Mouse (Mus musculus) liver, embryonic 14.5 days (tissue): ENCODE measurements at regions not wholly inside any gene's neighbourhood (a gene's known extent, or its start where the extent isn't known, plus 50 kb on each side); places are given as distances from the start of the nearest gene placed in this dataset.

Experiments
- ATAC-seq: fragments of 200-750 bp; cut with Nextera tagmentation; 2 replicates; pipeline ENCODE4 v1.8.0; 2017; ENCODE audit warnings: moderate number of reproducible peaks, mild to moderate bottlenecking, moderate library complexity; ENCODE audit not compliant: insufficient read depth
- DNase-seq, 3 experiments: peaks; one replicate each; pipeline ENCODE4 v3.0.0-alpha.2; 2012 to 2013; ENCODE audit warnings: low read depth in 3 of 3, low spot score in 3 of 3
- H3K27ac ChIP-seq: fragments of 300-500 bp; sonication (generic); 2 replicates; pipeline ENCODE4 v1.5.1; 2014; ENCODE audit warnings: moderate library complexity, mild to moderate bottlenecking, control low read depth, inconsistent platforms
- H3K27me3 ChIP-seq: fragments of 300-500 bp; sonication (generic); 2 replicates; pipeline ENCODE4 v1.6.1; 2014; ENCODE audit warnings: mild to moderate bottlenecking, low read length, moderate library complexity; ENCODE audit not compliant: control insufficient read depth, insufficient read depth
- H3K36me3 ChIP-seq: fragments of 300-500 bp; sonication (generic); replicated peaks from 2 replicates; pipeline ENCODE4 v1.6.1; 2014; ENCODE audit warnings: low read depth; ENCODE audit not compliant: control insufficient read depth, insufficient read depth
- H3K4me1 ChIP-seq, 2 experiments: fragments of 200-500 bp in 1 of 2; fragments of 300-500 bp in 1 of 2; sonication (generic) in 1 of 2; replicated peaks; 2 replicates each; pipeline ENCODE4 v1.6.1; 2012 to 2014; ENCODE audit warnings: antibody characterized with exemption in 1 of 2, inconsistent platforms in 1 of 2, low read length in 1 of 2; ENCODE audit not compliant: control insufficient read depth in 2 of 2, insufficient read depth in 2 of 2
- H3K4me2 ChIP-seq: fragments of 300-500 bp; sonication (generic); 2 replicates; pipeline ENCODE4 v1.6.1; 2014; ENCODE audit warnings: low read depth, mild to moderate bottlenecking, control low read depth, moderate library complexity
- H3K4me3 ChIP-seq, 2 experiments: fragments of 200-500 bp in 1 of 2; fragments of 300-500 bp in 1 of 2; sonication (generic) in 1 of 2; 2 replicates each; pipeline ENCODE4 v1.5.1; 2012 to 2014; ENCODE audit warnings: low read depth in 2 of 2, low read length in 2 of 2, mild to moderate bottlenecking in 2 of 2, control low read depth in 1 of 2, inconsistent platforms in 1 of 2, moderate library complexity in 1 of 2; ENCODE audit not compliant: insufficient read depth in 1 of 2
- H3K9ac ChIP-seq: fragments of 300-500 bp; sonication (generic); replicated peaks from 2 replicates; pipeline ENCODE4 v1.6.1; 2014; ENCODE audit warnings: mild to moderate bottlenecking, control low read depth, moderate library complexity
- H3K9me3 ChIP-seq: fragments of 300-500 bp; sonication (generic); 2 replicates; pipeline ENCODE4 v1.6.1; 2016; ENCODE audit warnings: low read length, mixed read lengths; ENCODE audit not compliant: control insufficient read depth
- CTCF ChIP-seq: IDR thresholded peaks from 2 replicates; pipeline ENCODE4 v1.5.1; 2016; ENCODE audit warnings: antibody characterized with exemption, low read depth, control low read depth
- EP300 ChIP-seq: IDR thresholded peaks from 2 replicates; pipeline ENCODE4 v1.6.1; 2016; ENCODE audit warnings: antibody characterized with exemption, low read depth
- WGBS: fragments of 180-500 bp; shearing (Covaris S2); extraction: QIAGEN DNeasy Blood & Tissue Kit; methylation state at CpG from one replicate; pipeline ENCODE4 v1.1.7; 2014; ENCODE audit not compliant: insufficient replicate concordance; 5-methylcytosine and 5-hydroxymethylcytosine counted together

- Histone ChIP-seq H3K4me3 (no peak overlapping the region), H3K9ac (no peak overlapping the region), H3K36me3 (no peaks in the 10 kb centered on the region), H3K4me2 (no peak overlapping the region), H3K27ac (no peak overlapping the region), H3K9me3 (no peaks in the 10 kb centered on the region), H3K4me1 (no peaks in the 10 kb centered on the region), H3K27me3 (no peaks in the 10 kb centered on the region)
- no peak for ATAC-seq
- 15% methylated on average over 5 of the region's 5 CpGs for WGBS
- no peak for DNase-seq
- TF ChIP-seq EP300: no peak
- TF ChIP-seq CTCF: no peak
Measured at GRCm38 (mm10) chr3:81742124-81742523, 190.3 kb upstream of the Ctso start.

GRCm38 (mm10) chr3:81750164-81750563, 182.2 kb upstream of the Ctso start:
- no peak for ATAC-seq
- 43% methylated on average over 1 of the region's 1 CpGs for WGBS
- TF ChIP-seq EP300 (no peak), CTCF (no peak)
- Histone ChIP-seq H3K36me3 (no peaks in the 10 kb centered on the region), H3K27ac (no peak overlapping the region), H3K9me3 (no peaks in the 10 kb centered on the region), H3K4me3 (no peak overlapping the region), H3K4me1 (no peaks in the 10 kb centered on the region), H3K27me3 (no peaks in the 10 kb centered on the region), H3K4me2 (no peak overlapping the region), H3K9ac (no peak overlapping the region)
- no peak for DNase-seq

GRCm38 (mm10) chr3:81752955-81753354, 179.4 kb upstream of the Ctso start:
- no peak for ATAC-seq
- 52% methylated on average over 4 of the region's 4 CpGs for WGBS

DNA sequence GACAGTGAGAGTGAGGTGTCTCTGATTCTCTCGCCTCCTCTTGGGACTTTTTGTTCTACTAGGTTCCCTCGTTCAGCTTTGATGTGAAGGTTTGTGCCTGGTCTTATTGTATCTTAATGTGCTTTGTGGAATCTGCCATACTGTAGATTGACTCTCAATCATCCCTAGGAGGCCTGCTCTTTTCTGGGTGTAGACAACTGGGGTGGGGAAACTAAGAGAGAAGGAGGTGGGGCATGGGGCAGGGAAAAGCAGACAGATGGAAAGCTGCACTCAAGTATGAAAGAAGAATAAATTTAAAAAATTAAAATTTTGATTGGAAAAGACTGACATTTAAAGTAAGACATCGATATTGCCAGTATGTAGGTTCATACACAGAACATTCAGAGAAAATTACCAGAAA, 172.0 kb upstream of the Ctso start:
- Histone ChIP-seq H3K27me3 (no peaks in the 10 kb centered on the region), H3K9me3 (no peaks in the 10 kb centered on the region), H3K4me3 (no peak overlapping the region), H3K4me2 (no peak overlapping the region), H3K27ac (no peak overlapping the region), H3K36me3 (no peaks in the 10 kb centered on the region), H3K4me1 (no peaks in the 10 kb centered on the region), H3K9ac (no peak overlapping the region)
- TF ChIP-seq CTCF (no peak), EP300 (no peak)
- ATAC-seq (no peak), DNase-seq (no peak)
- 46% methylated on average over 3 of the region's 3 CpGs for WGBS

More at GRCm38 (mm10) chr3:81752955-81753354, 179.4 kb upstream of the Ctso start:
- TF ChIP-seq CTCF (no peak), EP300 (no peak)
- no peak overlapping the region for H3K4me2 ChIP-seq
- H3K9me3 ChIP-seq: no peaks in the 10 kb centered on the region
- H3K9ac ChIP-seq: no peak overlapping the region
- H3K27me3 ChIP-seq: no peaks in the 10 kb centered on the region
- H3K4me3 ChIP-seq: no peak overlapping the region
- H3K27ac ChIP-seq: no peak overlapping the region
- H3K36me3 ChIP-seq: no peaks in the 10 kb centered on the region
- H3K4me1 ChIP-seq: no peaks in the 10 kb centered on the region
- DNase-seq: no peak

- no peak for ATAC-seq
- DNase-seq: no peak
- no peak for TF ChIP-seq EP300
- no peak for TF ChIP-seq CTCF
- no peak overlapping the region for H3K4me2 ChIP-seq
- H3K36me3 ChIP-seq: no peaks in the 10 kb centered on the region
- WGBS: 45% methylated on average over 2 of the region's 2 CpGs
- H3K27me3 ChIP-seq: no peaks in the 10 kb centered on the region
- no peak overlapping the region for H3K4me3 ChIP-seq
- H3K4me1 ChIP-seq: no peaks in the 10 kb centered on the region
- H3K9me3 ChIP-seq: no peaks in the 10 kb centered on the region
- H3K9ac ChIP-seq: no peak overlapping the region
- H3K27ac ChIP-seq: no peak overlapping the region
Measured at GRCm38 (mm10) chr3:81760914-81761313, 171.5 kb upstream of the Ctso start.

DNA sequence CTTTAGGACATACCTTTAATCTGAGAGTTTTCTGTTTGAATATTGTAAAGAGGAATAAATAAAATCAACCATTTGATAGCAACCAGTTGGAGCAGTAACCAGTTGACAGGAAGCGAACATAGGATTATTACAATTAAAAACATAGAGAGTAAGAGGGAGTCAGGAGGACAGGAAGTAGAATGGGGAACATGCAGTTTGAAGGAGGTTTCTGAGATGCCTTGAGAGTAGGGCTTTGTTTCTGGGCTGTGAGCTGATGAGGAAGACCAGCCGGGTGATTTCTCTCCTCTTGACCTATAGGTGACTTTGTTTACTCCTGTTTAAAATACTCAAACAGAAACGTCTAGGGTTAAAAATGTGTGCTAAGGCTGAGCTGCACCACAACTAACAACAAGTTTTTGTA, 160.6 kb upstream of the Ctso start:
- ATAC-seq: no peak
- no peak for TF ChIP-seq EP300
- no peak for TF ChIP-seq CTCF
- no peak for DNase-seq
- WGBS: 31% methylated on average over 3 of the region's 3 CpGs
- Histone ChIP-seq H3K27me3 (no peaks in the 10 kb centered on the region), H3K9ac (no peak overlapping the region), H3K36me3 (no peaks in the 10 kb centered on the region), H3K4me3 (no peak overlapping the region), H3K4me1 (no peaks in the 10 kb centered on the region), H3K9me3 (no peaks in the 10 kb centered on the region), H3K4me2 (no peak overlapping the region), H3K27ac (no peak overlapping the region)
